Mouse (Mus musculus) olfactory bulb, adult 2 months (tissue): Measurements from ENCODE around the gene Pgghg.

Experiments
- CTCF ChIP-seq: fragments of 200-500 bp; IDR thresholded peaks from 2 replicates; pipeline ENCODE4 v1.5.1; 2012; ENCODE audit warnings: low read depth, mild to moderate bottlenecking, low read length, moderate library complexity; ENCODE audit not compliant: insufficient read depth
- POLR2A ChIP-seq: fragments of 200-500 bp; IDR thresholded peaks from 2 replicates; pipeline ENCODE4 v1.6.1; 2012; ENCODE audit warnings: mild to moderate bottlenecking, low read depth, low read length, moderate library complexity; ENCODE audit not compliant: insufficient read depth

- TF ChIP-seq POLR2A (no peak), CTCF (no peak)
These were observed 34.3 kb downstream of the Pgghg start for GRCm38 (mm10) chr7:140975465-140975864.
